Mouse (Mus musculus): Measurements from ENCODE around the gene Tmem240. TPM values are rescaled to one million over a fixed set of nuclear protein-coding genes. Genes with fewer than 3 reads are reported as not detected.

Tmem240 gene
- polyA plus RNA-seq, 1 experiment from 2014 or later: 5.5 TPM

Small RNA genes within 50 kb of the gene (microRNA-seq; reads per million reads assigned to microRNA genes)
- not detected for gene Gm27743

Other genes starting within 250 kb of the Tmem240 start
- 757 and 772 TPM in 2 replicates for gene Gnb1, start 243.4 kb upstream of the Tmem240 start, polyA plus RNA-seq (2016; fragmentation: Nextera tagmentation; extraction: Ambion mirVana)
- 89.0 and 92.4 TPM in 2 replicates for gene Nadk, start 172.4 kb upstream of the Tmem240 start, polyA plus RNA-seq (2016; fragmentation: Nextera tagmentation; extraction: Ambion mirVana)
- 16.4 and 16.6 TPM in 2 replicates for gene Slc35e2, start 133.4 kb upstream of the Tmem240 start, polyA plus RNA-seq (2016; fragmentation: Nextera tagmentation; extraction: Ambion mirVana)
- 85.3 and 86.8 TPM in 2 replicates for gene Cdk11b, start 109.9 kb upstream of the Tmem240 start, polyA plus RNA-seq (2016; fragmentation: Nextera tagmentation; extraction: Ambion mirVana)
- gene Gm10563, start 89.4 kb upstream of the Tmem240 start, polyA plus RNA-seq (2016; fragmentation: Nextera tagmentation; extraction: Ambion mirVana): not detected in 2 replicates
- gene Mmp23, start 81.4 kb upstream of the Tmem240 start, polyA plus RNA-seq (2016; fragmentation: Nextera tagmentation; extraction: Ambion mirVana): 3.9 and 5.9 TPM in 2 replicates
- gene Mib2, start 65.6 kb upstream of the Tmem240 start, polyA plus RNA-seq (2016; fragmentation: Nextera tagmentation; extraction: Ambion mirVana): 32.5 and 39.1 TPM in 2 replicates
- gene Fndc10, start 40.5 kb upstream of the Tmem240 start, polyA plus RNA-seq (2016; fragmentation: Nextera tagmentation; extraction: Ambion mirVana): 10.4 and 10.9 TPM in 2 replicates
- 140 and 144 TPM in 2 replicates for gene Ssu72, start 30.0 kb upstream of the Tmem240 start, polyA plus RNA-seq (2016; fragmentation: Nextera tagmentation; extraction: Ambion mirVana)
- gene Atad3a, start 26.3 kb downstream of the Tmem240 start, polyA plus RNA-seq (2016; fragmentation: Nextera tagmentation; extraction: Ambion mirVana): 81.8 and 84.7 TPM in 2 replicates
- 12.2 and 12.9 TPM in 2 replicates for gene Vwa1, start 39.9 kb downstream of the Tmem240 start, polyA plus RNA-seq (2016; fragmentation: Nextera tagmentation; extraction: Ambion mirVana)
- gene Tmem88b, start 51.1 kb downstream of the Tmem240 start, polyA plus RNA-seq (2016; fragmentation: Nextera tagmentation; extraction: Ambion mirVana): 0.58 and 0.86 TPM in 2 replicates
- not detected in 2 replicates for gene Ankrd65, start 55.6 kb downstream of the Tmem240 start, polyA plus RNA-seq (2016; fragmentation: Nextera tagmentation; extraction: Ambion mirVana)
- gene Mrpl20, start 68.1 kb downstream of the Tmem240 start, polyA plus RNA-seq (2016; fragmentation: Nextera tagmentation; extraction: Ambion mirVana): 189 and 204 TPM in 2 replicates
- 207 and 217 TPM in 2 replicates for gene Ccnl2, start 77.7 kb downstream of the Tmem240 start, polyA plus RNA-seq (2016; fragmentation: Nextera tagmentation; extraction: Ambion mirVana)
- 127 and 133 TPM in 2 replicates for gene Aurkaip1, start 96.5 kb downstream of the Tmem240 start, polyA plus RNA-seq (2016; fragmentation: Nextera tagmentation; extraction: Ambion mirVana)
- 40.6 and 40.7 TPM in 2 replicates for gene Mxra8, start 104.9 kb downstream of the Tmem240 start, polyA plus RNA-seq (2016; fragmentation: Nextera tagmentation; extraction: Ambion mirVana)
- 18.6 and 20.0 TPM in 2 replicates for gene Dvl1, start 112.6 kb downstream of the Tmem240 start, polyA plus RNA-seq (2016; fragmentation: Nextera tagmentation; extraction: Ambion mirVana)
- 0.53 and 0.65 TPM in 2 replicates for gene Tas1r3, start 128.6 kb downstream of the Tmem240 start, polyA plus RNA-seq (2016; fragmentation: Nextera tagmentation; extraction: Ambion mirVana)
- 18.5 and 18.6 TPM in 2 replicates for gene Cptp, start 134.6 kb downstream of the Tmem240 start, polyA plus RNA-seq (2016; fragmentation: Nextera tagmentation; extraction: Ambion mirVana)
- gene Ints11, start 134.7 kb downstream of the Tmem240 start, polyA plus RNA-seq (2016; fragmentation: Nextera tagmentation; extraction: Ambion mirVana): 74.9 and 76.3 TPM in 2 replicates
- 45.1 and 48.3 TPM in 2 replicates for gene Pusl1, start 157.0 kb downstream of the Tmem240 start, polyA plus RNA-seq (2016; fragmentation: Nextera tagmentation; extraction: Ambion mirVana)
- 64.9 and 66.9 TPM in 2 replicates for gene Acap3, start 157.0 kb downstream of the Tmem240 start, polyA plus RNA-seq (2016; fragmentation: Nextera tagmentation; extraction: Ambion mirVana)
- 149 and 150 TPM in 2 replicates for gene Ube2j2, start 209.0 kb downstream of the Tmem240 start, polyA plus RNA-seq (2016; fragmentation: Nextera tagmentation; extraction: Ambion mirVana)
- 17.2 and 25.7 TPM in 2 replicates for gene C1qtnf12, start 227.5 kb downstream of the Tmem240 start, polyA plus RNA-seq (2016; fragmentation: Nextera tagmentation; extraction: Ambion mirVana)